Mouse (Mus musculus) liver, embryonic 14 days (tissue): ENCODE measurements around the gene Lce1b. TPM values are rescaled to one million over a fixed set of nuclear protein-coding genes. Genes with fewer than 3 reads are reported as not detected.

Experiments used
- polyA plus RNA-seq: library from polyadenylated mRNA; depleted of rRNA; stranded (reverse); fragments of >200 nt; gene quantifications from 2 replicates; pipeline ENCODE4 v1.2.3, GENCODE M21; 2012; rRNA removed

Gene Lce1b
- not detected in 2 replicates for polyA plus RNA-seq

GRCm38 (mm10) chr3:92656826-92657225, at the start of gene Lce1b:
Gene Lce1b, minus strand, starts transcription at chr3:92656926.

GRCm38 (mm10) chr3:92687110-92687509, 30.4 kb upstream of the Lce1b start, which contains the start of gene Lce1d:
Gene Lce1d, minus strand, starts transcription at chr3:92687210.

GRCm38 (mm10) chr3:92678947-92679346, 22.2 kb upstream of the Lce1b start, which contains the start of gene Lce1c:
Gene Lce1c, plus strand, starts transcription at chr3:92679247.

GRCm38 (mm10) chr3:92670215-92670614, 13.5 kb upstream of the Lce1b start, which contains the start of gene Lce1a2:
Gene Lce1a2, minus strand, starts transcription at chr3:92670315.

GRCm38 (mm10) chr3:92648207-92648606, 8.5 kb downstream of the Lce1b start, which contains the start of gene Lce1a1:
Gene Lce1a1, minus strand, starts transcription at chr3:92648307.

GRCm38 (mm10) chr3:92621560-92621959, 35.2 kb downstream of the Lce1b start, which contains the start of gene Lce6a:
Gene Lce6a, minus strand, starts transcription at chr3:92621660.

GRCm38 (mm10) chr3:92607392-92607791, 49.3 kb downstream of the Lce1b start, which contains the start of gene 2210017I01Rik:
Gene 2210017I01Rik, minus strand, starts transcription at chr3:92607492.

Other genes starting within 250 kb of the Lce1b start
- gene Sprr2i, start 248.9 kb downstream of the Lce1b start, polyA plus RNA-seq = not detected in 2 replicates
- gene Sprr2j-ps, start 238.8 kb downstream of the Lce1b start, polyA plus RNA-seq = not detected in 2 replicates
- 3.4 and 4.3 TPM in 2 replicates for gene Gm9774, start 227.5 kb downstream of the Lce1b start, polyA plus RNA-seq
- 0.05 TPM in 1 of 2 replicates, not detected in the other for gene Sprr2k, start 224.3 kb downstream of the Lce1b start, polyA plus RNA-seq
- not detected in 2 replicates for gene Sprr1b, start 218.1 kb downstream of the Lce1b start, polyA plus RNA-seq
- gene Sprr3, start 198.2 kb downstream of the Lce1b start, polyA plus RNA-seq = not detected in 2 replicates
- 0.06 TPM in 1 of 2 replicates, not detected in the other for gene Sprr1a, start 171.0 kb downstream of the Lce1b start, polyA plus RNA-seq
- not detected in 2 replicates for gene Sprr4, start 156.4 kb downstream of the Lce1b start, polyA plus RNA-seq
- not detected in 2 replicates for gene 2310046K23Rik, start 122.4 kb downstream of the Lce1b start, polyA plus RNA-seq
- gene Ivl, start 83.2 kb downstream of the Lce1b start, polyA plus RNA-seq = 0.03 TPM in 2 replicates
- gene Smcp, start 67.9 kb downstream of the Lce1b start, polyA plus RNA-seq = 0.03 TPM in 1 of 2 replicates, not detected in the other
- not detected in 2 replicates for gene 2210017I01Rik, start 49.4 kb downstream of the Lce1b start, polyA plus RNA-seq
- gene Lce6a, start 35.3 kb downstream of the Lce1b start, polyA plus RNA-seq = not detected in 2 replicates
- not detected in 2 replicates for gene Lce1a1, start 8.6 kb downstream of the Lce1b start, polyA plus RNA-seq
- not detected in 2 replicates for gene Lce1a2, start 13.4 kb upstream of the Lce1b start, polyA plus RNA-seq
- not detected in 2 replicates for gene Lce1c, start 22.3 kb upstream of the Lce1b start, polyA plus RNA-seq
- gene Lce1d, start 30.3 kb upstream of the Lce1b start, polyA plus RNA-seq = not detected in 2 replicates
- gene Lce1e, start 52.1 kb upstream of the Lce1b start, polyA plus RNA-seq = not detected in 2 replicates
- not detected in 2 replicates for gene Lce1f, start 63.4 kb upstream of the Lce1b start, polyA plus RNA-seq
- gene Gm38119, start 82.2 kb upstream of the Lce1b start, polyA plus RNA-seq = not detected in 2 replicates
- not detected in 2 replicates for gene Lce1g, start 95.4 kb upstream of the Lce1b start, polyA plus RNA-seq
- gene Lce1h, start 108.1 kb upstream of the Lce1b start, polyA plus RNA-seq = not detected in 2 replicates
- not detected in 2 replicates for gene Lce1i, start 122.0 kb upstream of the Lce1b start, polyA plus RNA-seq
- not detected in 2 replicates for gene Lce1j, start 133.6 kb upstream of the Lce1b start, polyA plus RNA-seq
- not detected in 2 replicates for gene Lce1k, start 151.0 kb upstream of the Lce1b start, polyA plus RNA-seq
- gene Kprp, start 170.3 kb upstream of the Lce1b start, polyA plus RNA-seq = not detected in 2 replicates
- gene Lce1l, start 194.4 kb upstream of the Lce1b start, polyA plus RNA-seq = not detected in 2 replicates
- gene 2310050C09Rik, start 213.3 kb upstream of the Lce1b start, polyA plus RNA-seq = not detected in 2 replicates